Mouse (Mus musculus) heart, embryonic 12.5 days (tissue): ENCODE results near the gene Pex7. TPM values are rescaled to one million over a fixed set of nuclear protein-coding genes. Genes with fewer than 3 reads are reported as not detected.
A peak's percentile ranks its signal among the peaks of the same experiment; 100 is the strongest.

ENCODE experiments used
- ATAC-seq: fragments of 200-750 bp; cut with Nextera tagmentation; 2 replicates; pipeline ENCODE4 v1.8.0; 2017; ENCODE audit warnings: moderate TSS enrichment, moderate library complexity; ENCODE audit not compliant: insufficient number of reproducible peaks, low FRiP score
- H3K27ac ChIP-seq: fragments of 300-500 bp; sonication (generic); 2 replicates; pipeline ENCODE4 v1.5.1; 2016; ENCODE audit warnings: mild to moderate bottlenecking, moderate library complexity; ENCODE audit not compliant: poor library complexity, severe bottlenecking
- H3K27me3 ChIP-seq: fragments of 300-500 bp; sonication (generic); replicated peaks from 2 replicates; pipeline ENCODE4 v1.6.1; 2016; ENCODE audit warnings: mild to moderate bottlenecking, moderate library complexity
- H3K36me3 ChIP-seq: fragments of 300-500 bp; sonication (generic); 2 replicates; pipeline ENCODE4 v1.6.1; 2016; ENCODE audit warnings: mild to moderate bottlenecking, moderate library complexity
- H3K4me1 ChIP-seq: fragments of 300-500 bp; sonication (generic); replicated peaks from 2 replicates; pipeline ENCODE4 v1.6.1; 2016; ENCODE audit warnings: mild to moderate bottlenecking
- H3K4me2 ChIP-seq: fragments of 300-500 bp; sonication (generic); 2 replicates; pipeline ENCODE4 v1.6.1; 2016; ENCODE audit warnings: mild to moderate bottlenecking, moderate library complexity
- H3K4me3 ChIP-seq: fragments of 300-500 bp; sonication (generic); 2 replicates; pipeline ENCODE4 v1.5.1; 2016; ENCODE audit warnings: mild to moderate bottlenecking
- H3K9ac ChIP-seq: fragments of 300-500 bp; sonication (generic); 2 replicates; pipeline ENCODE4 v1.6.1; 2016; ENCODE audit warnings: mild to moderate bottlenecking, moderate library complexity
- H3K9me3 ChIP-seq: fragments of 300-500 bp; sonication (generic); replicated peaks from 2 replicates; pipeline ENCODE4 v1.6.1; 2016; ENCODE audit warnings: mild to moderate bottlenecking, moderate library complexity
- WGBS: fragments of 180-500 bp; shearing (Covaris S2); methylation state at CpG from one replicate; pipeline ENCODE4 v1.1.7; 2016; 5-methylcytosine and 5-hydroxymethylcytosine counted together
- polyA plus RNA-seq: library from polyadenylated mRNA; unstranded; fragments of >200 nt; fragmentation: Nextera tagmentation; extraction: Ambion mirVana; gene quantifications from 2 replicates; pipeline ENCODE4 v1.2.1, GENCODE M21; 2016

Gene Pex7
- polyA plus RNA-seq, 1 experiment from 2014 or later: 36.4 TPM

DNA sequence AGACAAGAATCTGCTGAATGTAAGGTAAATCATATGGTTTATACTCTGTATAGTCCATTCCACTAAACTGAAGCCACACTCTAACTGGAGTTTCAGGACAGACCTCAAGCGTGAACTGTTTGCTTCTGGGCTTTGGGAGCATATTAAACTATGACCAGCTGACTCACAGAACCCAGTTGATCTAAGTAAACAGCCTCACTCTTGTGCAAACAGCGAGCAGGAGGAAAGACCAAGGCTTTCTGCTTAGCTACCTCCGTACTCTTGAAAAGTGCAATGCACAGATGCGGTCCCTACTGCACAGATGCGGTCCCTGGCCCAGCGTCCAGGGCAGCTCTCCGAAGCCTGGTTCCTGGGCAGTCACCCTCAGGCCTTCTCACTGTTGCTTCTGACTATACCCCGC lies 30.2 kb downstream of the Pex7 start:
- 87% methylated on average over 8 of the region's 8 CpGs for WGBS
- Histone ChIP-seq H3K9ac (no peak overlapping the region), H3K27me3 (no peaks in the 10 kb centered on the region), H3K27ac (no peak overlapping the region), H3K4me1 (peaks cover 3% of the 10 kb centered on the region; the same call in 1 of the 2 replicates), H3K36me3 (no peaks in the 10 kb centered on the region), H3K4me2 (no peak overlapping the region), H3K9me3 (no peaks in the 10 kb centered on the region), H3K4me3 (no peak overlapping the region)
- no peak for ATAC-seq

DNA sequence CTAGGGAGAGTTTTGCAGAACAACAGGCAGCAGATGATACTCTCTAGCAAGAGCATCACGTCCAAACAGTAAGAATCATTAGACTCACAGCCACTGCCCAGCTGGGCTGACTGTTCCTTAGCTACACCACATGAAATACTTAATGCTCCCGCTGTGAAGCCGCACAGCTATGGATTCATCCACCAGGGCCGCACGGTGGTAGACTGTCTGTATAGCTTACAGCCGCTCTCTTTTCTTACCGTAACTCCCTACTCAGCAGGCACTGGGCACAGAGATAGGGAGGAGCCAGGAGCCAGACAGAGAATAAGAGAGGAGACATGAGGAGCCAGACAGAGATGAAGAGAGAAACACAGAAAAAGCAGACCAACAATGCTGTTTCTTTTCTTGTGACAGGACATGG lies 30.8 kb downstream of the Pex7 start:
- Histone ChIP-seq H3K4me3 (no peak overlapping the region), H3K4me1 (peaks cover 3% of the 10 kb centered on the region; the same call in 1 of the 2 replicates), H3K9ac (no peak overlapping the region), H3K36me3 (no peaks in the 10 kb centered on the region), H3K9me3 (no peaks in the 10 kb centered on the region), H3K27ac (no peak overlapping the region), H3K27me3 (no peaks in the 10 kb centered on the region), H3K4me2 (no peak overlapping the region)
- 72% methylated on average over 7 of the region's 7 CpGs for WGBS
- ATAC-seq: no peak

DNA sequence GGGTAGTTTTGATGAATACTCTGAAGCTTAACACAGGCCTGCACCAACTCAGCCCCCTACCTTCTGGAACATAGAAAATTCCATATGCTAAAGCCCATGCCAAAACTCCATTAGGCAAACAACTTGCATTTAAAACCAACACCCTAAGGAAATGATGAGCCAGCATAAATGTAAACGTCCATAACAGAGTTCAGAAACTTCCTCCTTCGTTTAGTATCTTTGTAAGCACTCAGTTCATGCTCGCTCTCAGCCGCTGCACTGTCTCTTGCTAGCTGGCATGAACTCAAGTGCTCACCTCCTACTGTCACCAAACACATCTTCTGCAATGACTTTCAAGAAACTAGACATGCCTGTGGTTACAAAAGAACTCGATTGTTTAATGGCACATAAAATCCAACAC lies 32.1 kb downstream of the Pex7 start:
- peaks cover 3% of the 10 kb centered on the region; the same call in 1 of the 2 replicates for H3K4me1 ChIP-seq
- no peak overlapping the region for H3K9ac ChIP-seq
- no peak overlapping the region for H3K27ac ChIP-seq
- H3K36me3 ChIP-seq: no peaks in the 10 kb centered on the region
- WGBS: 78% methylated on average over 5 of the region's 5 CpGs
- H3K4me3 ChIP-seq: no peak overlapping the region
- H3K27me3 ChIP-seq: no peaks in the 10 kb centered on the region
- H3K9me3 ChIP-seq: no peaks in the 10 kb centered on the region
- no peak for ATAC-seq
- no peak overlapping the region for H3K4me2 ChIP-seq

GRCm38 (mm10) chr10:19855597-19856306 lies 51.7 kb downstream of the Pex7 start:
- 80% methylated on average over 7 of the region's 7 CpGs for WGBS
- Histone ChIP-seq H3K4me3 (no peak overlapping the region), H3K9ac (no peak overlapping the region), H3K27ac (no peak overlapping the region), H3K9me3 (no peaks in the 10 kb centered on the region), H3K27me3 (peaks cover 47% of the 10 kb centered on the region), H3K4me2 (no peak overlapping the region), H3K36me3 (no peaks in the 10 kb centered on the region), H3K4me1 (peaks cover 14% of the 10 kb centered on the region)
- ATAC-seq: no peak

- WGBS: 55% methylated on average over 2 of the region's 2 CpGs
- no peak for ATAC-seq
Measured at GRCm38 (mm10) chr10:19853609-19854008, 53.9 kb downstream of the Pex7 start.

DNA sequence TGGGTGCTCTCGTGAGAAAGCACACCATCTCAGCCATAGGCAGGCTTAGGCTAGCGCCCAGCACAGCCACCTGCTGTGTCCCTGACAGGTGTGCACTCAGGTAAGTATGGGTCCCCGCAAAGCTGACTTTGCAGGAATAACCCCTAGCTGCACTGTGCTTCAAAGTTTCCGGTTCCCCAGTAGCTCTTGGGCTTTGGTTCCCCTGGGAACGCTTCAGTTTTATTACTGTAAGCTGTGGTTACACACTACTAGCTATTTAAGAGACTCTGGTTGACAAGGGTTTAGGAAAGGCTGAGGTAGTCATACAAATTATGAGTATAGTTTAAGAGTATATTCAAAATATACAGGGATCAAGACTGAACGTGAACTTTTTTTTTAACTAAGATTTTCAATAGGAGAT lies 54.7 kb downstream of the Pex7 start:
- H3K27me3 ChIP-seq: peaks cover 71% of the 10 kb centered on the region
- H3K36me3 ChIP-seq: no peaks in the 10 kb centered on the region
- H3K9me3 ChIP-seq: no peaks in the 10 kb centered on the region
- peaks cover 24% of the 10 kb centered on the region for H3K4me1 ChIP-seq
- ATAC-seq: no peak
- no peak overlapping the region for H3K27ac ChIP-seq
- H3K9ac ChIP-seq: no peak overlapping the region
- 30% methylated on average over 6 of the region's 6 CpGs for WGBS
- no peak overlapping the region for H3K4me3 ChIP-seq
- H3K4me2 ChIP-seq: no peak overlapping the region

More at GRCm38 (mm10) chr10:19853609-19854008, 53.9 kb downstream of the Pex7 start:
- no peaks in the 10 kb centered on the region for H3K9me3 ChIP-seq
- no peak overlapping the region for H3K27ac ChIP-seq
- no peak overlapping the region for H3K4me3 ChIP-seq
- no peaks in the 10 kb centered on the region for H3K36me3 ChIP-seq
- peaks cover 24% of the 10 kb centered on the region for H3K4me1 ChIP-seq
- no peak overlapping the region for H3K4me2 ChIP-seq
- H3K9ac ChIP-seq: no peak overlapping the region
- H3K27me3 ChIP-seq: peaks cover 67% of the 10 kb centered on the region

DNA sequence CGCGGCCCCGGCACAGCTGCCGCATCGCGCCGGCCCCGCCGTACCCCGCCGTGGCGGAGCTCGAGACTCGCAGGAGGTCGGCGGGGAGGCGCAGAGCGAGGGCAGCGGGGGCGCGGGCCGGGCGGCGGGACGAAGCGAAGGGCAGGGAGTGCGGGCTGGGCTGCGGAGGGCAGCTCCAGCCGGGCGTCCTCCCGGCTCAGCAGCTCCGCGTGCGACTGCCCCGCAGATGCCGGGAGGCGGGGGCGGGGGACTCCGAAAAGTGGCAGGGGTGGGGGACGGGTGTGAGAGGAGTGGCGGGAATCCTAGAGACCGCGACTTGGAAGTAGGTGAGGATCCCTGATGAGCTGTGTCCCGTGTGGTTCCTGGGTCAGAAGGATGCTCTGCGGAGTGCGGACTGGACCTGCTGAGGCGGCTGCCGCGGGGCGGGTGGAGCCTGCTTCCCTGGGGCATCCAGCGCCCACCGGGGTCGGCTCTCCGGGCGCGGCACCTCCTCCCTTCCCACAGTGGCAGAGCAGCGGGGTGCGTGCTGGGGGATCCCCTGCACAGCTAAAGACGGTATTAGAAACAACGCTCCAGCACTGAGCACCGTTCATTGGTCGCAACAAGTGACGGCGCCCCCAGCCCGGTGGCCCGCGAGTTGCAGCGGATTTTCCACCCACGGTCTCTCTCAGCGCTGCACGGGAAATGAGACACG lies 56.3 kb downstream of the Pex7 start, which contains the start of gene Slc35d3:
Gene Slc35d3, minus strand, starts transcription at position 462 of the 694 bp plus-strand sequence.
- H3K27ac ChIP-seq: no peak within 1 kb of the TSS
- WGBS: under 1% methylated on average over 71 of the region's 72 CpGs
- H3K27me3 ChIP-seq: peaks cover 72% of the 10 kb centered on the region
- H3K4me2 ChIP-seq: peak within 1 kb of the TSS; percentile 98
- peak; percentile 37; the same call in 1 of the 2 replicates for ATAC-seq
- peaks cover 24% of the 10 kb centered on the region for H3K4me1 ChIP-seq
- peak within 1 kb of the TSS; percentile 65 for H3K9ac ChIP-seq
- peak within 1 kb of the TSS; percentile 60 for H3K4me3 ChIP-seq
- no peaks in the 10 kb centered on the region for H3K9me3 ChIP-seq
- no peaks in the 10 kb centered on the region for H3K36me3 ChIP-seq

- Histone ChIP-seq H3K4me1 (peaks cover 24% of the 10 kb centered on the region), H3K4me2 (peak overlapping the region; percentile 98), H3K9me3 (no peaks in the 10 kb centered on the region), H3K27ac (no peak overlapping the region), H3K9ac (peak overlapping the region; percentile 65), H3K36me3 (no peaks in the 10 kb centered on the region), H3K27me3 (peaks cover 75% of the 10 kb centered on the region), H3K4me3 (peak overlapping the region; percentile 60)
- ATAC-seq: peak; percentile 60; the same call in 1 of the 2 replicates
- WGBS: under 1% methylated on average over 36 of the region's 36 CpGs
Measured at GRCm38 (mm10) chr10:19850544-19850997, 56.9 kb downstream of the Pex7 start.

DNA sequence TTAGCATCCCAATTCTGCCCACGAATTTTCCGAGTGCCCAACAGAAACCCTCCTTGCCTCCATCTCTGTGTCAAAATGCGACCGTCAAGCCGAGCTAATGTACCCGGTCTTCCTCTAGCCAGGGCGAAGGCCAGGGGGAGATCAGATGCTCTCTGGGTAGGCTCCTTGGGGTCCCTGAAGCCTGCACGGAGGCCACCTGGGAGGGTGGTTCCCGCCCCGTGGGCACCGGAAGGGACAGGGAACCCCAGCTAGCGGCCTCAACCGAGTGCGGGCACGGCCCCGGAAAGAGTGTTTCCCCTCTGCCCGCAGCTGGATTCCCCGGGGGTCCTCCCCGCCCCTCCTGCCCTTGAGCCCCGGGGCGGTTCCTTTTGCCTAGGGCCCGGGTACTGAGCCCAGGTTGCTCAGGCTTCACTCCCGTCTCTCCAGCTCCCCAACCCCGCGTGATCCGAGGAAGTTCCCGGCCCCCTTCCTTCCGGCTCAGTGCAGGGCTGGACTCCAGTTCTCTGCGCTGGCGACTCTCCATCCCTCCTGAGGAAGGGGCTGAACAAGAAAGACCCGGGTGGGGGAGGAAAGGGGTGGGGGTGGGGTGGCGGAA lies 57.6 kb downstream of the Pex7 start:
- Histone ChIP-seq H3K4me3 (peak overlapping the region; percentile 60), H3K4me1 (peaks cover 24% of the 10 kb centered on the region), H3K9me3 (no peaks in the 10 kb centered on the region), H3K27me3 (peaks cover 68% of the 10 kb centered on the region), H3K27ac (no peak overlapping the region), H3K9ac (peak overlapping the region; percentile 65; the same call in 1 of the 2 replicates), H3K4me2 (peak overlapping the region; percentile 98), H3K36me3 (no peaks in the 10 kb centered on the region)
- WGBS: under 1% methylated on average over 31 of the region's 32 CpGs
- ATAC-seq: peak; percentile 63; the same call in 1 of the 2 replicates

DNA sequence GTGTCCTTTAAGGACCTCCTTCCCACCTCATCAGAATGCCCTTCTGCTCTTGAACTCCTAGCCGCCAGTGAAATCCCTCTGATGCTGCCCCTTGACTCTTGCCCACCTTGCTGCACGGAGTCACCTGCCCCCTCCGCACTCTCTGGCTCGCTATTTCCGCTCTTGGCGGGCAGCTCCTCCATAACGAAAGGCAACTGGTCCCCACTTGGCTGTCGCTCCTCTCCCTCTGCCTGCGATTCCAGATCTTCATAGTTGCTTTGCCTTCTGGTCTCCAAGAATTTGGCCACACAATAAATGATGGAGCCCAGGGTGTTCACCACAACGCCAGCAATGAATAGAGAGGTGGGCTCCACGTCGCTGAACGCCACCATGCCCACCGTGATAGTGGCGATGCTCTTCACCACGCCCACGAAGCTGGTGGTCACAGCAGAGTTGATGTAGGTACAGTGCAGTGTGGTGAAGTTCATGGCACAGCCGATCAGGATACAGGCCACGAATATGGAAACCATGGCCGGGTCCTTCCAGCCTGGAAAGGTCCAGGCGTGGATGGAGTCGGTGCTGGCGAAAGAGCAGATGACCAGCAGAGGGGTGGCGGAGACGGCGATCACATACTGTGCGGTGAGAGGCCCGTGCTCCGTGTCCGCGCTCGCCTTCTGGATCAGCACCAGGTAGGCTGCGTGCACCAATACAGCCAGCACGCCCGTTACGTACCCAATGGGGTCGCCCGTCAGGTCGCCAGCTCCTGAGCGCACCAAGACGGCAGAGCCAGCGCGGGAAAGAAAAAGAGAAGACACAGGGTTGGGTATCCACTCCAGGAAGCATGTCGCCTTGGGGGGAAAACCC lies 58.3 kb downstream of the Pex7 start:
- H3K9me3 ChIP-seq: no peaks in the 10 kb centered on the region
- no peak for ATAC-seq
- H3K9ac ChIP-seq: peak overlapping the region; percentile 65; the same call in 1 of the 2 replicates
- H3K4me1 ChIP-seq: peaks cover 24% of the 10 kb centered on the region
- H3K27me3 ChIP-seq: peaks cover 64% of the 10 kb centered on the region
- 5% methylated on average over 44 of the region's 44 CpGs for WGBS
- H3K4me3 ChIP-seq: peak overlapping the region; percentile 60
- H3K36me3 ChIP-seq: no peaks in the 10 kb centered on the region
- H3K27ac ChIP-seq: no peak overlapping the region
- H3K4me2 ChIP-seq: peak overlapping the region; percentile 98
